Mouse (Mus musculus): ENCODE results near the gene Zfp536.

GRCm38 (mm10) chr7:37566019-37566418 is 207.4 kb downstream of the Zfp536 start:
- no peak for TF ChIP-seq SMC3 (IDR thresholded peaks at IDR 0.05; ENCODE audit: low read depth, low read length)
- no peak for TF ChIP-seq POLR2AphosphoS2 (IDR thresholded peaks at IDR 0.05; ENCODE audit: low read depth, low read length)
- TF ChIP-seq ETS1 (conservative IDR thresholded peaks at IDR 0.05; ENCODE audit: low read depth, low read length): no peak
- TF ChIP-seq POLR2A (IDR thresholded peaks at IDR 0.05; ENCODE audit: low read depth, low read length): no peak

All from CH12.LX (cell line).